Mouse (Mus musculus): Measurements from ENCODE around the gene Dbnl. TPM values are rescaled to one million over a fixed set of nuclear protein-coding genes. Genes with fewer than 3 reads are reported as not detected.

Gene Dbnl
- polyA plus RNA-seq, 1 experiment from 2014 or later, result 86.7 TPM

- H3K9ac ChIP-seq (ENCODE audit: low read length), result no peak overlapping the region
- 0 out of 2 replicates have a peak, but pooled peaks cover 3% of the 10 kb centered on the region for H3K9me3 ChIP-seq (replicated peaks; ENCODE audit: control insufficient read depth, low read length)
- H3K4me2 ChIP-seq (ENCODE audit: low read depth, low read length), result no peak overlapping the region
- ATAC-seq (replicated peaks; ENCODE audit: extremely low read depth, insufficient read depth, low FRiP score), result no peak
- H3K27ac ChIP-seq (ENCODE audit: low read length), result no peak overlapping the region
- no peaks in the 10 kb centered on the region for H3K27me3 ChIP-seq (ENCODE audit: control insufficient read depth, insufficient read depth, low read length)
- WGBS, result 39% methylated on average over 5 of the region's 5 CpGs
- peaks cover 28% of the 10 kb centered on the region for H3K4me1 ChIP-seq (ENCODE audit: control insufficient read depth, insufficient read depth, low read length)
- H3K36me3 ChIP-seq (ENCODE audit: control insufficient read depth, insufficient read depth), result no peaks in the 10 kb centered on the region
- H3K4me3 ChIP-seq (ENCODE audit: low read length), result no peak overlapping the region
Measured at GRCm38 (mm10) chr11:5850452-5850851, 62.2 kb downstream of the Dbnl start.

Other genes with a start within 250 kb of the Dbnl start
- 12.9 and 13.0 TPM in 2 replicates for gene Ccdc117, start 246.3 kb upstream of the Dbnl start, polyA plus RNA-seq (2015; fragmentation: Nextera tagmentation; extraction: Ambion mirVana)
- gene Ankrd36, start 218.8 kb upstream of the Dbnl start, polyA plus RNA-seq (2015; fragmentation: Nextera tagmentation; extraction: Ambion mirVana), result 0.17 TPM in 1 of 2 replicates, not detected in the other
- gene Mrps24, start 72.8 kb upstream of the Dbnl start, polyA plus RNA-seq (2015; fragmentation: Nextera tagmentation; extraction: Ambion mirVana), result 197 and 201 TPM in 2 replicates
- 39.3 and 42.2 TPM in 2 replicates for gene Urgcp, start 26.1 kb upstream of the Dbnl start, polyA plus RNA-seq (2015; fragmentation: Nextera tagmentation; extraction: Ambion mirVana)
- gene Pgam2, start 15.2 kb downstream of the Dbnl start, polyA plus RNA-seq (2015; fragmentation: Nextera tagmentation; extraction: Ambion mirVana), result 1,049 and 1,143 TPM in 2 replicates
- gene Polm, start 49.5 kb downstream of the Dbnl start, polyA plus RNA-seq (2015; fragmentation: Nextera tagmentation; extraction: Ambion mirVana), result 6.2 and 6.4 TPM in 2 replicates
- gene Aebp1, start 73.5 kb downstream of the Dbnl start, polyA plus RNA-seq (2015; fragmentation: Nextera tagmentation; extraction: Ambion mirVana), result 35.7 and 36.5 TPM in 2 replicates
- 113 and 115 TPM in 2 replicates for gene Pold2, start 89.8 kb downstream of the Dbnl start, polyA plus RNA-seq (2015; fragmentation: Nextera tagmentation; extraction: Ambion mirVana)
- 3,470 and 5,161 TPM in 2 replicates for gene Myl7, start 110.3 kb downstream of the Dbnl start, polyA plus RNA-seq (2015; fragmentation: Nextera tagmentation; extraction: Ambion mirVana)
- gene Gck, start 161.6 kb downstream of the Dbnl start, polyA plus RNA-seq (2015; fragmentation: Nextera tagmentation; extraction: Ambion mirVana), result 0.75 and 1.2 TPM in 2 replicates
- gene Ykt6, start 167.2 kb downstream of the Dbnl start, polyA plus RNA-seq (2015; fragmentation: Nextera tagmentation; extraction: Ambion mirVana), result 38.3 and 40.5 TPM in 2 replicates